Mouse (Mus musculus): ENCODE measurements around the gene Slc34a3. TPM values are rescaled to one million over a fixed set of nuclear protein-coding genes. Genes with fewer than 3 reads are reported as not detected.

The Slc34a3 gene
- polyA plus RNA-seq (2014; fragmentation: Illumina TruSeq; extraction: RNeasy Lipid Tissue Mini Kit (QIAGEN cat#74804); ENCODE audit: low read depth, low replicate concordance): not detected

GRCm38 (mm10) chr2:25234050-25234449, at the start of gene Slc34a3:
TSS of gene Slc34a3 (minus strand) at chr2:25234364.

GRCm38 (mm10) chr2:25271827-25272511, 37.8 kb upstream of the Slc34a3 start, which contains the start of the genes Ssna1 and Anapc2:
TSS of gene Ssna1 (minus strand) at chr2:25272438.
TSS of gene Anapc2 (plus strand) at chr2:25272478.

GRCm38 (mm10) chr2:25262291-25262767, 28.2 kb upstream of the Slc34a3 start, which contains the start of gene Tprn:
TSS of gene Tprn (plus strand) at chr2:25262618.

GRCm38 (mm10) chr2:25255284-25255779, 21.2 kb upstream of the Slc34a3 start, which contains the start of gene Tmem203:
TSS of gene Tmem203 (plus strand) at chr2:25255439.

GRCm38 (mm10) chr2:25246183-25247072, 12.3 kb upstream of the Slc34a3 start, which contains the start of gene AL732309.1:
TSS of gene AL732309.1 (minus strand) at chr2:25246863.

GRCm38 (mm10) chr2:25242101-25242506, 7.9 kb upstream of the Slc34a3 start, which contains the start of the genes Rnf208 and Cysrt1:
TSS of gene Rnf208 (plus strand) at chr2:25242255.
TSS of gene Cysrt1 (minus strand) at chr2:25242452.

GRCm38 (mm10) chr2:25236614-25237013, 2.5 kb upstream of the Slc34a3 start, which contains the start of gene Rnf224:
TSS of gene Rnf224 (minus strand) at chr2:25236787.

GRCm38 (mm10) chr2:25224492-25224765, 9.7 kb downstream of the Slc34a3 start, which contains the start of gene Tubb4b:
TSS of gene Tubb4b (minus strand) at chr2:25224702.

GRCm38 (mm10) chr2:25218445-25218844, 15.7 kb downstream of the Slc34a3 start, which contains the start of gene Fam166a:
TSS of gene Fam166a (plus strand) at chr2:25218745.

DNA sequence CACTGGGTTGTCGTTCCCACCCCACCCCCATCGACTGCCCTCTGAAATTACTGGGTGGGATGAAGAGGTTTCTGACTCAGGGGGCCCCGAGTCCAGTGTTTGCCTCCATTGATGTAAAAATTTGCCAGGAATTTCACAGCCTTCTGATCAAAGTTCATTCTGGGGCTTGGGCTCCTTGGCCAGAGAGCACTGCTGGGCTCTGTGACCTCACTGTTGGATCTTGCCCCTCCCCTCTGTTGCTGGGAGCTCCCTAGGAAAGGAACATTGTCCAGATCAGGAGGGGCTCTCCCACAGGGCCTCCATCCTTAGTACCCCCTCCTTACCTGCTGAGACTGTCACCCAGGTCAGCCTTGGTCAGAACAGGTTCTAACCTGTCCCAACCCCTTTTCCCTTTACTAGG, 19.7 kb downstream of the Slc34a3 start, which contains the start of gene Stpg3:
Stpg3 (minus strand) TSS at position 194 of the 400 bp plus-strand sequence.

GRCm38 (mm10) chr2:25211121-25211670, 23.0 kb downstream of the Slc34a3 start, which contains the start of gene Nelfb:
TSS of gene Nelfb (minus strand) at chr2:25211489.

DNA sequence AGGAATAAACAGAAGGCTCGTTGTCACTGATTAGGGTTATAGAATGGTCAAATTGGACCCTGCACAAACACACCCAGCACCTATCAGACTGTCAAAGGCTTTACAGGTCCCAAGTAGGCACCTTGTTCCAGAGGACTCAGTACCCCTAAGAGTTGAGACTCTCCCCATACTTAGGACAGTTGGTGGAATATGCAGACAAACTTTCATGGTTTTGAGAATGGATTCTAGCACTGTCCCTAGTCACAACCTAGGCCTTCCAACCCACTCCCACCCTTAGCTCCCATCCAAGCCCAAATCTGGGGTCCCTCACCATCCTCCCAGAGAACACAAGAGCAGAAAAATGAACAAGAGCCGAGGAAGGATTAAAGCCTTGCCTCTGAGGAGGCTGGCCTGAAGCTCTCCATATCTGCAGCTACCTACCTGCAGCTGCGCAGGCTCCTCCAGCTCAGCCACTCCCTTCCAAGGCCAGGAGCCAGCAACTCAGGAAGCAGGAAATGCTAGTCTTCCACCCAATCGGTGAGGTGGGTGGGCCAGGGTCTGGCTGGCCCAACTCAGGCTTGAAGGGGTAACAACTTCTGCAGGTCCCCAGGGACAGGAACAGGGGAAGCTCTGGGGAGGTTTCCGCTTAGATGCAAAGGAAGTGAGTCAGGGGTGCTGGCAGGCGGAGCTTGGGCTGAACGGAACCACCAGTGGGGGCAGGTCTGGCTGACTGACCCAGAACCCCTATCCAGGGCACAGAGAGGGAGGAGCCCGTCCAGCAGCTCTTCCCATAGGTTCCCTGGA, 37.8 kb downstream of the Slc34a3 start, which contains the start of gene Tor4a:
Tor4a (minus strand) TSS at position 715 of the 783 bp plus-strand sequence.

DNA sequence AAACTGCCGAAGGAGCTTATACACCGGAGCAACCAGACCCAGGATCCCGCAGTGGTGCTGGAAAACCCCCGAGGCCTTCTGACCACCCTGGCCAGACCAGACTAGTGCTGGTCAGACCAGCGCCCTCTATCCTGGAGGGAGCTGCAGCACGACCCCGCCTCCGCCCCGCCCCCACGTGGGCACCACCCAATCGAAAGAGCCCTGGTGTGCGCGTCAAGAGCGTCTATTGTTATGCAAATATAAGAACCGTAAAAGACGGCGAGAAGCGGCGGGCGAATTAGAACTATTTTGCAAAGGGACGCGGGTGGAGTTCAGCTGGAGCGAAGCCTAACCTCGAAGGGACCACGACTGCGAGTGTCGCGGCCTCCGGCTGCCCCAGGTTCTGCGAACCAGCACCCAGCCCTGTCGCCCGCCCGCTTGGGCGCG, 53.7 kb downstream of the Slc34a3 start, which contains the start of gene Nrarp:
Nrarp (plus strand) TSS at position 281 of the 426 bp plus-strand sequence.

Other genes starting within 250 kb of the Slc34a3 start
- gene Nsmf, start 180.0 kb downstream of the Slc34a3 start, polyA plus RNA-seq (2014; fragmentation: Illumina TruSeq; extraction: RNeasy Lipid Tissue Mini Kit (QIAGEN cat#74804); ENCODE audit: low read depth, low replicate concordance): 6.8 TPM
- gene Entpd8, start 154.1 kb downstream of the Slc34a3 start, polyA plus RNA-seq (2014; fragmentation: Illumina TruSeq; extraction: RNeasy Lipid Tissue Mini Kit (QIAGEN cat#74804); ENCODE audit: low read depth, low replicate concordance): 39.5 TPM
- 1.2 TPM for gene Noxa1, start 139.2 kb downstream of the Slc34a3 start, polyA plus RNA-seq (2014; fragmentation: Illumina TruSeq; extraction: RNeasy Lipid Tissue Mini Kit (QIAGEN cat#74804); ENCODE audit: low read depth, low replicate concordance)
- gene Nrarp, start 53.6 kb downstream of the Slc34a3 start, polyA plus RNA-seq (2014; fragmentation: Illumina TruSeq; extraction: RNeasy Lipid Tissue Mini Kit (QIAGEN cat#74804); ENCODE audit: low read depth, low replicate concordance): 14.4 TPM
- 3.9 TPM for gene Tor4a, start 37.5 kb downstream of the Slc34a3 start, polyA plus RNA-seq (2014; fragmentation: Illumina TruSeq; extraction: RNeasy Lipid Tissue Mini Kit (QIAGEN cat#74804); ENCODE audit: low read depth, low replicate concordance)
- gene Nelfb, start 22.9 kb downstream of the Slc34a3 start, polyA plus RNA-seq (2014; fragmentation: Illumina TruSeq; extraction: RNeasy Lipid Tissue Mini Kit (QIAGEN cat#74804); ENCODE audit: low read depth, low replicate concordance): 6.1 TPM
- not detected for gene Stpg3, start 19.7 kb downstream of the Slc34a3 start, polyA plus RNA-seq (2014; fragmentation: Illumina TruSeq; extraction: RNeasy Lipid Tissue Mini Kit (QIAGEN cat#74804); ENCODE audit: low read depth, low replicate concordance)
- gene Fam166a, start 15.6 kb downstream of the Slc34a3 start, polyA plus RNA-seq (2014; fragmentation: Illumina TruSeq; extraction: RNeasy Lipid Tissue Mini Kit (QIAGEN cat#74804); ENCODE audit: low read depth, low replicate concordance): not detected
- gene Tubb4b, start 9.7 kb downstream of the Slc34a3 start, polyA plus RNA-seq (2014; fragmentation: Illumina TruSeq; extraction: RNeasy Lipid Tissue Mini Kit (QIAGEN cat#74804); ENCODE audit: low read depth, low replicate concordance): 58.7 TPM
- gene Rnf224, start 2.4 kb upstream of the Slc34a3 start, polyA plus RNA-seq (2014; fragmentation: Illumina TruSeq; extraction: RNeasy Lipid Tissue Mini Kit (QIAGEN cat#74804); ENCODE audit: low read depth, low replicate concordance): not detected
- not detected for gene Rnf208, start 7.9 kb upstream of the Slc34a3 start, polyA plus RNA-seq (2014; fragmentation: Illumina TruSeq; extraction: RNeasy Lipid Tissue Mini Kit (QIAGEN cat#74804); ENCODE audit: low read depth, low replicate concordance)
- gene Cysrt1, start 8.1 kb upstream of the Slc34a3 start, polyA plus RNA-seq (2014; fragmentation: Illumina TruSeq; extraction: RNeasy Lipid Tissue Mini Kit (QIAGEN cat#74804); ENCODE audit: low read depth, low replicate concordance): not detected
- gene AL732309.1, start 12.5 kb upstream of the Slc34a3 start, polyA plus RNA-seq (2014; fragmentation: Illumina TruSeq; extraction: RNeasy Lipid Tissue Mini Kit (QIAGEN cat#74804); ENCODE audit: low read depth, low replicate concordance): 0.85 TPM
- 0.76 TPM for gene Tmem203, start 21.1 kb upstream of the Slc34a3 start, polyA plus RNA-seq (2014; fragmentation: Illumina TruSeq; extraction: RNeasy Lipid Tissue Mini Kit (QIAGEN cat#74804); ENCODE audit: low read depth, low replicate concordance)
- gene Tprn, start 28.3 kb upstream of the Slc34a3 start, polyA plus RNA-seq (2014; fragmentation: Illumina TruSeq; extraction: RNeasy Lipid Tissue Mini Kit (QIAGEN cat#74804); ENCODE audit: low read depth, low replicate concordance): 7.7 TPM
- gene Ssna1, start 38.1 kb upstream of the Slc34a3 start, polyA plus RNA-seq (2014; fragmentation: Illumina TruSeq; extraction: RNeasy Lipid Tissue Mini Kit (QIAGEN cat#74804); ENCODE audit: low read depth, low replicate concordance): 2.0 TPM
- gene Anapc2, start 38.1 kb upstream of the Slc34a3 start, polyA plus RNA-seq (2014; fragmentation: Illumina TruSeq; extraction: RNeasy Lipid Tissue Mini Kit (QIAGEN cat#74804); ENCODE audit: low read depth, low replicate concordance): 9.7 TPM
- not detected for gene Tmem210, start 53.8 kb upstream of the Slc34a3 start, polyA plus RNA-seq (2014; fragmentation: Illumina TruSeq; extraction: RNeasy Lipid Tissue Mini Kit (QIAGEN cat#74804); ENCODE audit: low read depth, low replicate concordance)
- gene Lrrc26, start 55.6 kb upstream of the Slc34a3 start, polyA plus RNA-seq (2014; fragmentation: Illumina TruSeq; extraction: RNeasy Lipid Tissue Mini Kit (QIAGEN cat#74804); ENCODE audit: low read depth, low replicate concordance): 1.0 TPM
- gene Grin1, start 84.8 kb upstream of the Slc34a3 start, polyA plus RNA-seq (2014; fragmentation: Illumina TruSeq; extraction: RNeasy Lipid Tissue Mini Kit (QIAGEN cat#74804); ENCODE audit: low read depth, low replicate concordance): 0.13 TPM
- gene Man1b1, start 98.0 kb upstream of the Slc34a3 start, polyA plus RNA-seq (2014; fragmentation: Illumina TruSeq; extraction: RNeasy Lipid Tissue Mini Kit (QIAGEN cat#74804); ENCODE audit: low read depth, low replicate concordance): 21.3 TPM
- 7.7 TPM for gene Dpp7, start 122.0 kb upstream of the Slc34a3 start, polyA plus RNA-seq (2014; fragmentation: Illumina TruSeq; extraction: RNeasy Lipid Tissue Mini Kit (QIAGEN cat#74804); ENCODE audit: low read depth, low replicate concordance)
- gene Uap1l1, start 131.3 kb upstream of the Slc34a3 start, polyA plus RNA-seq (2014; fragmentation: Illumina TruSeq; extraction: RNeasy Lipid Tissue Mini Kit (QIAGEN cat#74804); ENCODE audit: low read depth, low replicate concordance): 3.2 TPM
- gene Sapcd2, start 138.0 kb upstream of the Slc34a3 start, polyA plus RNA-seq (2014; fragmentation: Illumina TruSeq; extraction: RNeasy Lipid Tissue Mini Kit (QIAGEN cat#74804); ENCODE audit: low read depth, low replicate concordance): 0.13 TPM
- gene Entpd2, start 161.5 kb upstream of the Slc34a3 start, polyA plus RNA-seq (2014; fragmentation: Illumina TruSeq; extraction: RNeasy Lipid Tissue Mini Kit (QIAGEN cat#74804); ENCODE audit: low read depth, low replicate concordance): 0.28 TPM
- 9.3 TPM for gene Npdc1, start 165.0 kb upstream of the Slc34a3 start, polyA plus RNA-seq (2014; fragmentation: Illumina TruSeq; extraction: RNeasy Lipid Tissue Mini Kit (QIAGEN cat#74804); ENCODE audit: low read depth, low replicate concordance)
- not detected for gene Fut7, start 188.9 kb upstream of the Slc34a3 start, polyA plus RNA-seq (2014; fragmentation: Illumina TruSeq; extraction: RNeasy Lipid Tissue Mini Kit (QIAGEN cat#74804); ENCODE audit: low read depth, low replicate concordance)
- gene Abca2, start 194.3 kb upstream of the Slc34a3 start, polyA plus RNA-seq (2014; fragmentation: Illumina TruSeq; extraction: RNeasy Lipid Tissue Mini Kit (QIAGEN cat#74804); ENCODE audit: low read depth, low replicate concordance): 0.09 TPM
- not detected for gene Clic3, start 222.5 kb upstream of the Slc34a3 start, polyA plus RNA-seq (2014; fragmentation: Illumina TruSeq; extraction: RNeasy Lipid Tissue Mini Kit (QIAGEN cat#74804); ENCODE audit: low read depth, low replicate concordance)
- gene Paxx, start 226.7 kb upstream of the Slc34a3 start, polyA plus RNA-seq (2014; fragmentation: Illumina TruSeq; extraction: RNeasy Lipid Tissue Mini Kit (QIAGEN cat#74804); ENCODE audit: low read depth, low replicate concordance): 2.6 TPM
- gene Ptgds, start 235.7 kb upstream of the Slc34a3 start, polyA plus RNA-seq (2014; fragmentation: Illumina TruSeq; extraction: RNeasy Lipid Tissue Mini Kit (QIAGEN cat#74804); ENCODE audit: low read depth, low replicate concordance): not detected

Data from sigmoid colon, adult 10 weeks (tissue).